14 mouse cellular contexts compared by ENCODE assay signal in the genomic region with DNA sequence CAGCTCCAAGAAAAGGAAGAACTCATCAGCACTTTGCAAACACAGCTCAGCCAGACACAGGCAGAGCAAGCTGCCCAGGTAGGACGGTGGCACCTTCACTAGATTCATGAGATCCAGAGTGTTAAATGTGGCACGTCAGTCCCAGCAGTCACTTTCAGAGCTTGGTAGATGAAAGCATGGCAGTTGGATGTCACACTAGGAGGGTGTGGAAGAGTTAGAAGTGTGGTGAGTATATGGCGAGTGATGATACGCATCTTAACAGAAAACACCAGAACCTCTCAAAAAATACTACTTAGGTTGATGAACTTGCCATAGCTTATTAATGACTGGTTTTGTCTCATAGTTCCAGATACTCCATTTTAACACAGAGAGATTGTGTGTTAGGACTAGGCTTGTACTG.
"Had no signal": no experiment of that assay in that cellular context is flagged by ENCODE, and none has a peak within 500 bp of the region (broad histone marks: within the 10 kb centered on the region; RNA-seq: fewer than 3 reads in every experiment).

No protein-coding gene starts in this region.

- H3K9ac ChIP-seq: limb, embryonic 13.5 days; neural tube, embryonic 15.5 days had no signal

- DNase-seq: kidney, adult 8-10 months; kidney, postnatal 25 days; layer of hippocampus, postnatal 36 days; lung, adult 18-20 months; lung, postnatal 36 days; midbrain, embryonic 14.5 days; right cerebral cortex, adult 18-20 months; right cerebral cortex, postnatal 25 days; thymus, adult 18-20 months; thymus, postnatal 14 days had no signal

- H3K9me3 ChIP-seq: limb, embryonic 13.5 days; midbrain, embryonic 10.5 days; neural tube, embryonic 15.5 days had no signal

- H3K4me2 ChIP-seq: limb, embryonic 13.5 days; neural tube, embryonic 15.5 days had no signal

- H3K4me1 ChIP-seq: limb, embryonic 13.5 days; midbrain, embryonic 10.5 days; neural tube, embryonic 15.5 days had no signal

- H3K27ac ChIP-seq: limb, embryonic 13.5 days; midbrain, embryonic 10.5 days; neural tube, embryonic 15.5 days had no signal

- H3K4me3 ChIP-seq: limb, embryonic 13.5 days; midbrain, embryonic 10.5 days; myocyte; neural tube, embryonic 15.5 days had no signal

- H3K27me3 ChIP-seq: limb, embryonic 13.5 days; neural tube, embryonic 15.5 days had no signal
